Mouse (Mus musculus): ENCODE results near the gene Plch2. TPM values are rescaled to one million over a fixed set of nuclear protein-coding genes. Genes with fewer than 3 reads are reported as not detected.

The Plch2 gene
- polyA plus RNA-seq, 1 experiment from 2014 or later: 0.38 TPM

DNA sequence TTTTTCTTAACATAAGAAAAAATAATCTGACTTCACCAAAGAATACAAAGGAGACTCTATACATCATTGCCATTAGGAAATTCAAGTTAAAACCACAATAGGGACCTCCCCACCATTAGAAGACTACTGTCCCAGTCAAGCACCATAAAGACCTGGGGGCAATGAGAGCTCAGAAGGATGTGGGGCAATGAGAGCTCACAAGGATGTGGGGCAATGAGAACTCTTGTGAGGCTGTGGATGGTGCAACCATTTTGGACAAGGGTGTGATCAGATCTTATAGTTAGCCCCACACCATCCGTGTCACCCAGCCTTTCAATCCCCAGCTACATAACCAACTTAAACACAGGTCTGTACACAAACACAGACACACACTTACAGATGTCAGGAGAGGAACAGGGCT lies 118.8 kb downstream of the Plch2 start:
- WGBS: 73% methylated on average over 1 of the region's 1 CpGs
- no peaks in the 10 kb centered on the region for H3K9me3 ChIP-seq (replicated peaks)

DNA sequence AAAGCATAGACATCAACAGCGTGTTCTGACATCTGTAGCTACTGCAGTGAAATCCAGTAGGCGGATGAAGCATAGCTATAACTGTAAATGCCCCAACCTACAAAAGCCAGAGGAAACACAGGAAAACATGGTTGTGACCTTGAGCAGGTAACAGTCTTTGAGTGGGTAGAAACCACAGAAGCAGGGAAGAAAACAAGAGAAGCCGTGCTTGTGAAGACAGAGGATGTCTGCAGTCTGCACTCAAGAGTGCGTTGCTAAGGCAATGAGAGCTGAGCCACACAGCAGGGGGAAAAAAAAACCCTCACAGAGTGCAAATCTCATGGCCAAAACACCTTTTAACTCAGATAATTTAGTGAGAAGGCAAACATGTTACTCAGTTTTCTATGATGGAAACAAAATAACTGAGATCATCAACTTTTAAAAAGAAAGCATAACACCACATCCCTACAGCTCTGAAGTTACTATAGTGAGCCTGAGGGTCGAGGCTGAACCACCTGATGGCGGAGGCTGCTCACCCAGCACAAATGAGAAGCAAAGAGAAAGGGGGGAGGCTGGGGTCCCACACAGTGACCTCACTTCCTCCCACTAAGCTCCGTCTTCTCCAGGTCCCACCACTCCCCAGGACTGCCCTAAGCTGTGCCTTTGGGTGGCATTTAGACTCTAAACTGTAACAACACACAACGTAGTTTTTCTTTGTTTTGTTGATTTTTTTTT lies 119.9 kb downstream of the Plch2 start:
- H3K9me3 ChIP-seq (replicated peaks): no peaks in the 10 kb centered on the region
- H3K4me1 ChIP-seq (replicated peaks): no peaks in the 10 kb centered on the region
- peaks cover 22% of the 10 kb centered on the region for H3K27me3 ChIP-seq (replicated peaks)
- ATAC-seq (ENCODE audit: insufficient number of reproducible peaks, low FRiP score): no peak
- H3K4me2 ChIP-seq: no peak overlapping the region
- 62% methylated on average over 8 of the region's 8 CpGs for WGBS
- H3K36me3 ChIP-seq: no peaks in the 10 kb centered on the region
- no peak overlapping the region for H3K4me3 ChIP-seq
- no peak overlapping the region for H3K9ac ChIP-seq
- no peak overlapping the region for H3K27ac ChIP-seq (ENCODE audit: poor library complexity, severe bottlenecking)

More for the DNA sequence above, 118.8 kb downstream of the Plch2 start:
- ATAC-seq (ENCODE audit: insufficient number of reproducible peaks, low FRiP score): no peak
- no peak overlapping the region for H3K4me3 ChIP-seq
- H3K36me3 ChIP-seq: no peaks in the 10 kb centered on the region
- no peak overlapping the region for H3K4me2 ChIP-seq
- no peak overlapping the region for H3K27ac ChIP-seq (ENCODE audit: poor library complexity, severe bottlenecking)
- no peaks in the 10 kb centered on the region for H3K4me1 ChIP-seq (replicated peaks)
- no peak overlapping the region for H3K9ac ChIP-seq
- H3K27me3 ChIP-seq (replicated peaks): peaks cover 18% of the 10 kb centered on the region

DNA sequence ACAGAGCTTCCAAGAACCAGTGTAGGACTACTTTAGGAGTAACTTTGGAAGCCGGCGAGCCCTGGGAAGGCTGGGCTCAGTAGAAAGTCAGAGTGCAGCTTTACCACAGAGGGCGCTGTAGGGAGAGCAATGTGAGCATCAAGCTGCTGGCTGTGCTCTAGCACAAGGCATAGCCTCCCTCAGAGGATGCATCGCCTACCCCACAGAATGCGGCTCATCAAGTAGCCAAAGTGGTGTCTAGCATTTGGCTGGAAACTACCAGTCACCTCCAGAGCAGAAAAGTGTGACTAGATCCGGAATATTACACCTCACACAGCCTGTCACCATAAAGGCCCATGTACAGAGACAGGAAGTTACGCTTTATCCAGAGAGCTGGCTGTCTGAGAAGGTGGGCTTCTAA lies 120.8 kb downstream of the Plch2 start:
- Histone ChIP-seq H3K9me3 (replicated peaks) (no peaks in the 10 kb centered on the region), H3K4me1 (replicated peaks) (no peaks in the 10 kb centered on the region), H3K4me2 (no peak overlapping the region), H3K27ac (ENCODE audit: poor library complexity, severe bottlenecking) (no peak overlapping the region), H3K36me3 (no peaks in the 10 kb centered on the region), H3K4me3 (no peak overlapping the region), H3K9ac (no peak overlapping the region), H3K27me3 (replicated peaks) (peaks cover 22% of the 10 kb centered on the region)
- no peak for ATAC-seq (ENCODE audit: insufficient number of reproducible peaks, low FRiP score)
- 72% methylated on average over 7 of the region's 7 CpGs for WGBS

DNA sequence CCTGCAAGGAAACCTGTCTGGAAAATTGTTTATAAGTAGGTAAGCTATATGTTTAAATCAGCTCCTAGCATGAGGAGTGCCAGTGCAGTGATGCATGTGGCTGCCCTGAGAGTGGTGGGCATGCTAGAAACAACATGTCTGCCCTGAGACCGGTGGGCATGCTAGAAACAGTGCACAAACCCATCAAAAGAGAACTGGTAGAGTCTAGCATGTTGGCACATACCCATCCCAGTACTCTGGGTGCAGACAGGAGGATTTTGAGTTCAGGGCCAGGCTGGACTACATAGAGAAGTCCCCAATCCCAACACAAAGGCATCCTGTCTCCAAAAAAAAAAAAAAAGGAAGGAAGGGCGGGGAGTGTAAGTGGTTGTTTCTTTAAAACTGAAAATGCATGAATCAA lies 121.8 kb downstream of the Plch2 start:
- ATAC-seq (ENCODE audit: insufficient number of reproducible peaks, low FRiP score): no peak
- H3K27ac ChIP-seq (ENCODE audit: poor library complexity, severe bottlenecking): no peak overlapping the region
- WGBS: 72% methylated on average over 2 of the region's 2 CpGs
- H3K4me3 ChIP-seq: no peak overlapping the region
- H3K4me2 ChIP-seq: no peak overlapping the region
- peaks cover 22% of the 10 kb centered on the region for H3K27me3 ChIP-seq (replicated peaks)
- no peaks in the 10 kb centered on the region for H3K4me1 ChIP-seq (replicated peaks)
- no peaks in the 10 kb centered on the region for H3K9me3 ChIP-seq (replicated peaks)
- no peak overlapping the region for H3K9ac ChIP-seq
- H3K36me3 ChIP-seq: no peaks in the 10 kb centered on the region

DNA sequence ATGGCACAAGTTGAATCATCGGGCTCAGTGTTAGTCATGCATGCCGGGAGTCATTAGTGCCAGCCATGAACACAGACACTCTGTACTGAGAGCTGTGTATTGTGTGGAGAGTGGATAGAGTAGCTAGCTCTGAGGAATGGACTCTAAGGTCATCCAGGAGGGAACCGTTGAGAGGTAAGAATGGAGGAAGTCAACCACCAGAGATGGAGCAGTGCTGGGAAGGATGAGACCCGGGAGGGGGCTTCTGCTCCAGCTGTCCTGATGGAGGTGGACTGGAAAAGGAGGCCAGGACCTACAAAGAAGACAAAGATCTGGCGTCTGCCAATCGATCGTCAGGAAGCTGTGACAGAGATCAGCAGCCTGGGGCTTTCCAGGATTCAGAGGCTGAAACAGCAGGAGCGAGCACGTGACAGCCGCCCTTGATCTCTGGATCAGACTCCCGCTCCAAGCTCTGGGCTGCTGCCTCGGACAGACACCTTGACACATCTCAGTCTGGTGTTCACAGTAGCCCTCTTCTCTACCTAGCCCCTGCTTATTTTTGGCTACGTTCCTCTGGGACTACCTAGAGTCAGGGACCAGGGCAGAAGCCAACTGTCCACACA lies 123.2 kb downstream of the Plch2 start:
- H3K36me3 ChIP-seq: no peaks in the 10 kb centered on the region
- WGBS: 38% methylated on average over 13 of the region's 13 CpGs
- H3K4me3 ChIP-seq: no peak overlapping the region
- peaks cover 4% of the 10 kb centered on the region for H3K4me1 ChIP-seq (replicated peaks)
- no peak overlapping the region for H3K9ac ChIP-seq
- H3K27me3 ChIP-seq (replicated peaks): peaks cover 22% of the 10 kb centered on the region
- no peak for ATAC-seq (ENCODE audit: insufficient number of reproducible peaks, low FRiP score)
- H3K4me2 ChIP-seq: no peak overlapping the region
- H3K27ac ChIP-seq (ENCODE audit: poor library complexity, severe bottlenecking): no peak overlapping the region
- no peaks in the 10 kb centered on the region for H3K9me3 ChIP-seq (replicated peaks)

Other genes with a start within 250 kb of the Plch2 start
- gene Ttc34, start 219.3 kb downstream of the Plch2 start, polyA plus RNA-seq (2016; fragmentation: Nextera tagmentation; extraction: Ambion mirVana): 0.11 and 0.62 TPM in 2 replicates
- gene Mmel1, start 187.2 kb downstream of the Plch2 start, polyA plus RNA-seq (2016; fragmentation: Nextera tagmentation; extraction: Ambion mirVana): 0.20 and 0.44 TPM in 2 replicates
- 35.8 and 38.5 TPM in 2 replicates for gene Fam213b, start 157.6 kb downstream of the Plch2 start, polyA plus RNA-seq (2016; fragmentation: Nextera tagmentation; extraction: Ambion mirVana)
- gene Tnfrsf14, start 128.2 kb downstream of the Plch2 start, polyA plus RNA-seq (2016; fragmentation: Nextera tagmentation; extraction: Ambion mirVana): 1.8 and 2.9 TPM in 2 replicates
- 0.70 TPM in 1 of 2 replicates, not detected in the other for gene Hes5, start 95.9 kb downstream of the Plch2 start, polyA plus RNA-seq (2016; fragmentation: Nextera tagmentation; extraction: Ambion mirVana)
- gene Pank4, start 92.7 kb downstream of the Plch2 start, polyA plus RNA-seq (2016; fragmentation: Nextera tagmentation; extraction: Ambion mirVana): 45.7 and 46.2 TPM in 2 replicates
- gene Pex10, start 10.2 kb upstream of the Plch2 start, polyA plus RNA-seq (2016; fragmentation: Nextera tagmentation; extraction: Ambion mirVana): 15.3 and 15.9 TPM in 2 replicates
- gene Rer1, start 29.6 kb upstream of the Plch2 start, polyA plus RNA-seq (2016; fragmentation: Nextera tagmentation; extraction: Ambion mirVana): 136 and 144 TPM in 2 replicates
- gene Morn1, start 29.8 kb upstream of the Plch2 start, polyA plus RNA-seq (2016; fragmentation: Nextera tagmentation; extraction: Ambion mirVana): 3.1 and 3.9 TPM in 2 replicates
- gene Ski, start 165.8 kb upstream of the Plch2 start, polyA plus RNA-seq (2016; fragmentation: Nextera tagmentation; extraction: Ambion mirVana): 11.9 and 14.0 TPM in 2 replicates
- 61.0 and 65.1 TPM in 2 replicates for gene Faap20, start 193.0 kb upstream of the Plch2 start, polyA plus RNA-seq (2016; fragmentation: Nextera tagmentation; extraction: Ambion mirVana)

All from heart, embryonic 12.5 days (tissue).